Mouse (Mus musculus): ENCODE measurements around the gene Srebf1. TPM values are rescaled to one million over a fixed set of nuclear protein-coding genes. Genes with fewer than 3 reads are reported as not detected.

The Srebf1 gene
- total RNA-seq, 2 experiments from 2014 or later: 60.3 to 67.5 TPM

GRCm38 (mm10) chr11:60185396-60186231 lies 36.8 kb downstream of the Srebf1 start:
- intact Hi-C loops (cut with DNase I): no loop called here
- DNase-seq: peak; percentile 95

DNA sequence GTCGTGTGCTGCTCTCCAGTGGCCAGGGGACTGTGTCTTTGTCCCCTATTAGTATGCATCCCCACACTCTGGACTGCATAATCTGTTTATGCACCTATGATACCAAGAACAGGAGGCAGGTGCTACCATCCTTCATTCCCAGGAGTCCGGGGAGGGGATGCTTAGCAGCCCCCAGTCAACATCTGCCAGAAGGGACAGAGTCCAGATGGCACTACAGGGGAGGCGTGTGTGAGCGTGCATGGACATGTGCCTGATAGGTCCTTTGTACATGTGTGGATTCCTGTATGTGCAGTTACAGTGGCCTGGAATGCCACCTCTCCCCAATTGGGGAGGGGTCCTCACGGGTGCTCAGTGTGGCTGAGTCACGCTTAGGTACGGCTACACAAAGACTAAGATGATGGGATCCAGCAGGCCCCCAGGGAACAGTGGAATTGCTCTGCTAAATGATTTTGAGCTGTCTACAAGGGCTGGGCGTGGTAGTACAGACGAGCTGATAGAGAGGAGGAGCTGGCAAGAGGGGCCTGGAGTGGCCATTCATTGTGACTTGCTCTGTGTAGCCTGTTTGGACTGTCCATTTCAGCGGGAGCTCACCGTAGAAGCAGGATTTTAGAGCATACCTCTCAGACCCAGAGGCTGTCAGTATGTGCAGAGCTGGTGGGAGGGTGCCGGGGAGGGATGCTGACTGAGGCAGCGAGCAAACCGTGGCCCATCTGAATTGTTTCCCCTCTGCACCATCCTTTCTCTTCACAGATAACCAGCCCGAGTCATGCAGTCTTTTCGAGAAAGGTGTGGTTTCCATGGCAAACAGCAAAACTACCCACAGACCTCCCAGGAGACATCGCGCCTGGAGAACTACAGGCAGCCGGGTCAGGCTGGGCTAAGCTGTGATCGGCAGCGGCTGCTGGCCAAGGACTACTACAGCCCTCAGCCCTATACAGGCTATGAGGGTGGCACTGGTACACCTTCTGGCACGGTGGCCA lies 37.7 kb downstream of the Srebf1 start:
- intact Hi-C loops (cut with DNase I): no loop called here
- DNase-seq: peak; percentile 67

- intact Hi-C loops (cut with DNase I): no loop called here
- no peak for DNase-seq
These were observed 39.6 kb downstream of the Srebf1 start for GRCm38 (mm10) chr11:60182741-60183140.

- DNase-seq: peak; percentile 71
These were observed 40.2 kb downstream of the Srebf1 start for GRCm38 (mm10) chr11:60182116-60182670.

DNA sequence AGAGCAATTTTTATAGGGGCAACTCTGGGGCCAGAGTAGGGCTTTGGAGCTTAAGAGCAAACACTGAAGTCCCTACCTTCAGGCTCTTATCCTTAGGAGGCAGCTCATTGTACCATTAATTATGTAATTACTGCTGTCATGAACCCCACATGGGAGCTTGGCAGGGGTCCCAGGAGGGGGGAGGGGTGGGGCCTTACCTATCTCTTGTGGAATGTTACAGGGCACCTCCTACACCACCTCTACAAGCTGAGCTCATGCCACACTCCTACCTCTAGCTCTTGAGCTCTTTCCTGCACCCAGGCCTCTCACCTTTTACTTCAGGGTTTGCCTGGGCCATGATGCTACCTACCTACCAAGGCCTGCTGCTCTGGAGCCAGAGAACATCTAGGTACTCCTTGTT lies 43.9 kb downstream of the Srebf1 start:
- intact Hi-C loops (cut with DNase I): loop anchor here (5.0 kb wide), 2 partner anchors 36 to 71 kb away; partner anchors contain the start of gene Rai1
- no peak for DNase-seq

More at GRCm38 (mm10) chr11:60182116-60182670, 40.2 kb downstream of the Srebf1 start:
- intact Hi-C loops (cut with DNase I): no loop called here

DNA sequence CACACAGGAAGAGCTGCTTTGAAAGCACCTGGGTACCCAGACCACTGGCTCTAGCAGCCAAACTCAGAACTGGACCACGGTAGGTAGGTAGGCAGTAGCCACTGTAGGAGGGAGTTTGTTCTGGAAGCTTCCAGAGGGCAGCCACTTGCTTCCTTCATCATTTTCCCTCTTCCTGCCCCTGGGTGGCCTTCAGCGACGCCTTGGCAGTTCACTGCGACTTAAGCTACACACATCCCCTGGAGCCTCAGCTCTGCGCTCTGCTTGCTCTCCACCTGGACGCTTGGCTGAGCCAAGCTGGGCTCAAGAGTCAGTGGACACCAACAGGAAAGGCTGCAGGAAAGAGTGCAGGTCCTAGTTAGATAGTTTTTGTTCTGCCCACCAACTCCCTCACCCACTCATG lies 44.4 kb downstream of the Srebf1 start:
- DNase-seq: no peak
- intact Hi-C loops (cut with DNase I): loop anchor here (5.0 kb wide), 2 partner anchors 36 to 71 kb away; partner anchors contain the start of gene Rai1

DNA sequence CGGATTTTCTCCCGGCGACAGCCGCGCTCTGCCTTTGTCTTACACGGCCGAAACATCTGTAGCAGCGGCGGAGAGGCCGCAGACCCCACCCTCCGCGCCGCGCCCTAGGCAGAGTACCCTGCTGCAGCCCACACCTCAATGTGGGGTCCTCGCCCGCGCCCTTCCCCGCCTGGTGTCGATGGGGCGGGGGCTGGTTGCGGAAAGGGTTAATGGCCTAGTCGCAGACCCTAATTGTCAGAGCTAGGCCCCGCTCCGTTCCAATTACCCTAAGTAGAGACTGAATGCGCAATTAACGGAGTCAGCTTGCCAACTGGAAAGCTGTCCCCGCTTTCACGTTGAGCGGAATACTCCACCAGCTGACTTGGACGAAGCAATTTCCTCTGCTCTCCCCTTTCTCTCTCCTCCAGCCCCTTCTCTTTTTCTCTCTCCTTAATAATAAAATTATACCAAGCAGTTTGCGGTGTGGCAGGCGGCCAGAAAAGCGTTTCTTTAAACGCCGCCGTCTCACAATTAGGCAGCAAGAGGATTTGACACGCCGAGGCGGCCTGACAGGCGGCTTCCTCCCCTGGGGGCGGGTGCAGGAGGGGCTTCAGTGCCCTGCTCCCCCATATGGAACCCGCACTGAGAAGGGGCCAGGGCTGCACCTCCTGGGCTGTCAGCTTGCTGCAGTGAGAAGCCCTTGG lies 45.3 kb downstream of the Srebf1 start:
- peak; percentile 86 for DNase-seq
- intact Hi-C loops (cut with DNase I): loop anchor here (5.0 kb wide), 2 partner anchors 35 to 70 kb away; partner anchors contain the start of gene Rai1

- intact Hi-C loops (cut with DNase I): loop anchor here (5.0 kb wide), 2 partner anchors 34 to 69 kb away; partner anchors contain the start of gene Rai1
- peak; percentile 81 for DNase-seq
These were observed 46.0 kb downstream of the Srebf1 start for GRCm38 (mm10) chr11:60176182-60176974.

GRCm38 (mm10) chr11:60175371-60176181 lies 46.8 kb downstream of the Srebf1 start:
- peak; percentile 81 for DNase-seq
- intact Hi-C loops (cut with DNase I): loop anchor here (5.0 kb wide), 2 partner anchors 33 to 68 kb away; partner anchors contain the start of gene Rai1

DNA sequence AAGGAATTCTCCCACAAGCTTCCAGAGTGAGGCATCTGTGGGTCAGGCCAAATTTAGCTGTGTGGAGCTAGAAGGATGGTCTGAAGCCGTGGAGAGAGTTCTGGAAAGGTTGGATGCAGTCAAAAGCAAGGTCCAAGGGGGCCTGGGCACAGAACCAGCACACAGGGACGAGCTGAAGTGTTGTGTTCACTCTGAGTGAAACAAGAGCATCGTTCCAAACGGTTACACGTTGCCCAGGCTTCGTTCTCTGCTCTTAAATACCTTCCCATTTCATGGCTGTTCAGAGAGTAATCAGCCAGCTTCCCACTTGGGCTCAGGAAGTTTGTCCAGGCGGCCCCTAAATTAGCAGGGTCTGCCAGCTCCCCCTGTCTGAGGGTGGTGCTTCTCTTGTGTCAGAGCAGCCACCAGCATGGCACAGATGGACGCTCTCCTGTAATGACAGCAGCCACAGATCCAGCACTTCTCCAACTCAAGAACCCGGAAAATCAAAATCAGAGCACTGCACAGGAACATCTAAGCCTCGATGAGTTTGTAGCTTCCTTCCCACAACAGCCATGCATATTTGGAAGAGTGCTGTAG lies 48.7 kb downstream of the Srebf1 start:
- DNase-seq: no peak
- intact Hi-C loops (cut with DNase I): no loop called here

GRCm38 (mm10) chr11:60172074-60172473 lies 50.3 kb downstream of the Srebf1 start:
- no peak for DNase-seq
- intact Hi-C loops (cut with DNase I): no loop called here

GRCm38 (mm10) chr11:60168780-60169179 lies 53.6 kb downstream of the Srebf1 start:
- no peak for DNase-seq
- intact Hi-C loops (cut with DNase I): no loop called here

GRCm38 (mm10) chr11:60165076-60165475 lies 57.3 kb downstream of the Srebf1 start:
- intact Hi-C loops (cut with DNase I): no loop called here
- DNase-seq: peak; percentile 85

- intact Hi-C loops (cut with DNase I): no loop called here
- peak; percentile 62 for DNase-seq
These were observed 57.9 kb downstream of the Srebf1 start for GRCm38 (mm10) chr11:60164450-60164849.

- no peak for DNase-seq
- intact Hi-C loops (cut with DNase I): no loop called here
These were observed 59.0 kb downstream of the Srebf1 start for GRCm38 (mm10) chr11:60163362-60163761.

DNA sequence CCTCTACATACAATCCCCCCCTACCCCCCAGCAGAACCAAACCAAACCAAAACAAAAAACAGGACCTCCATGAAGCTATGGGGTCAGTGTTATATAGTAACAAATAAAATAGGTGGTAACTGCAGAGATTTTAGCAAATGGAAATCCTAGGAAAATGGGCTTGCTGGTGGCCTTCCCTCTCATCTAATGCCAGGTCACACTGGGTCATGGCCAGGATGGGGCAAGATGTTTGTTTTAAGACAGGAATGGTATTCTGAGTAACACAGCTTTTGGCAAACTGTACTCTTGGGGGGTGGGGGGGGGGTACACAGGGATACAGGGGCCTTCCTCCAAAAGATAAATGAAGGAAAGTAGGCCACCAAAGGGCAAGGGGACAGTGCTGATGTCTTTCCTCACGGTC lies 59.8 kb downstream of the Srebf1 start:
- intact Hi-C loops (cut with DNase I): no loop called here
- DNase-seq: no peak

DNA sequence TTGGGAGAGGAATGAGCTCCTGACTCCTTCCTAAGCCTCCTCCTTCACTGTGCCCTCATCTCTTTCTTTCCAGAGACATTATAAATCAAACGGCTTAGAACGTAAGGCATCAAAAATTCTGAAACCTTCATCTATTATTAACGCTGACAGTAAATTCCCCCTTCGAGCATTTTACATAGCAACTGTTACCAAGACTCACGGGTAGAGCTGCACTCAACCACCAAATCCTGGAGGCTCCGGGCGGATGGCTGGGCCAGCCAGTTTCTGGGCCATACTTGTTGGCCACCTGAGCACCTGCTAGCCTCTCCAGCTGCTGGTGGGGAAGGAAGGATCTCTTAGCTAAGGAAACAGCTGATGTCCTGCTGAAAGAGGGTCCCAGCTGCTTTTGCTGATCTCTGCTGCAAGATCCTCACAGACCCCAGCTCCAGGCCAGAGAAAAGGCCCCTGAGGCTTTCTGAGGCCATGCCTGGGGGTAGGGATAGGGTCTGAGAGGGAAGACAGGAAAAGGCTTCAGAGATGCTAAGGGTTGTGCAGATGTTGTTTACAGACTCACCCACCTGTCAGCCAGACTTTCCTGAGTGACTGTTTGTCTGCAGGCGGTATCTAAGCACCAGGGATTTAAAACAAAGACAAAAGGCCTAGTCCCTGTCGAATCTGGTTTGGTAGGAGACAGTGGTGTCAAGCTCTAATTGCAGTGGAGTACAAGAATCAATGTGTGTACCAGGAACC lies 61.1 kb downstream of the Srebf1 start:
- no peak for DNase-seq
- intact Hi-C loops (cut with DNase I): no loop called here

Data from left cerebral cortex, postnatal 4 days (tissue).